Mouse (Mus musculus) lung, embryonic 14.5 days (tissue): ENCODE results near the gene Vmp1. TPM values are rescaled to one million over a fixed set of nuclear protein-coding genes. Genes with fewer than 3 reads are reported as not detected.

Experiments
- ATAC-seq: fragments of 200-750 bp; cut with Nextera tagmentation; 2 replicates; pipeline ENCODE4 v1.8.0; 2017; ENCODE audit warnings: mild to moderate bottlenecking, moderate TSS enrichment, moderate library complexity; ENCODE audit not compliant: insufficient read depth
- DNase-seq: peaks from one replicate; pipeline ENCODE4 v3.0.0-alpha.2; 2015
- H3K27ac ChIP-seq: fragments of 300-500 bp; sonication (generic); 2 replicates; pipeline ENCODE4 v1.5.1; 2014; ENCODE audit warnings: low read depth, mild to moderate bottlenecking, moderate library complexity
- H3K27me3 ChIP-seq: fragments of 300-500 bp; sonication (generic); 2 replicates; pipeline ENCODE4 v1.6.1; 2014; ENCODE audit warnings: low read length, control low read depth; ENCODE audit not compliant: insufficient read depth
- H3K36me3 ChIP-seq: fragments of 300-500 bp; sonication (generic); 2 replicates; pipeline ENCODE4 v1.6.1; 2014; ENCODE audit warnings: control low read depth; ENCODE audit not compliant: insufficient read depth
- H3K4me1 ChIP-seq: fragments of 300-500 bp; sonication (generic); 2 replicates; pipeline ENCODE4 v1.6.1; 2014; ENCODE audit warnings: antibody characterized with exemption, control low read depth; ENCODE audit not compliant: insufficient read depth
- H3K4me2 ChIP-seq: fragments of 300-500 bp; sonication (generic); 2 replicates; pipeline ENCODE4 v1.6.1; 2014; ENCODE audit warnings: mild to moderate bottlenecking
- H3K4me3 ChIP-seq: fragments of 300-500 bp; sonication (generic); 2 replicates; pipeline ENCODE4 v1.5.1; 2014; ENCODE audit warnings: low read depth, low read length
- H3K9ac ChIP-seq: fragments of 300-500 bp; sonication (generic); 2 replicates; pipeline ENCODE4 v1.6.1; 2014
- H3K9me3 ChIP-seq: fragments of 300-500 bp; sonication (generic); 2 replicates; pipeline ENCODE4 v1.6.1; 2016; ENCODE audit warnings: low read depth, low read length, control low read depth
- CTCF ChIP-seq: IDR thresholded peaks from 2 replicates; pipeline ENCODE4 v1.5.1; 2016; ENCODE audit warnings: antibody characterized with exemption, low read depth
- WGBS: fragments of 180-500 bp; shearing (Covaris S2); extraction: QIAGEN DNeasy Blood & Tissue Kit; methylation state at CpG from one replicate; pipeline ENCODE4 v1.1.7; 2014; 5-methylcytosine and 5-hydroxymethylcytosine counted together
- polyA plus RNA-seq: library from polyadenylated mRNA; unstranded; fragments of >200 nt; fragmentation: Nextera tagmentation; extraction: Ambion mirVana; gene quantifications from 2 replicates; pipeline ENCODE4 v1.2.1, GENCODE M21; 2014

Vmp1 gene
- polyA plus RNA-seq, 1 experiment from 2014 or later = 117 TPM

DNA sequence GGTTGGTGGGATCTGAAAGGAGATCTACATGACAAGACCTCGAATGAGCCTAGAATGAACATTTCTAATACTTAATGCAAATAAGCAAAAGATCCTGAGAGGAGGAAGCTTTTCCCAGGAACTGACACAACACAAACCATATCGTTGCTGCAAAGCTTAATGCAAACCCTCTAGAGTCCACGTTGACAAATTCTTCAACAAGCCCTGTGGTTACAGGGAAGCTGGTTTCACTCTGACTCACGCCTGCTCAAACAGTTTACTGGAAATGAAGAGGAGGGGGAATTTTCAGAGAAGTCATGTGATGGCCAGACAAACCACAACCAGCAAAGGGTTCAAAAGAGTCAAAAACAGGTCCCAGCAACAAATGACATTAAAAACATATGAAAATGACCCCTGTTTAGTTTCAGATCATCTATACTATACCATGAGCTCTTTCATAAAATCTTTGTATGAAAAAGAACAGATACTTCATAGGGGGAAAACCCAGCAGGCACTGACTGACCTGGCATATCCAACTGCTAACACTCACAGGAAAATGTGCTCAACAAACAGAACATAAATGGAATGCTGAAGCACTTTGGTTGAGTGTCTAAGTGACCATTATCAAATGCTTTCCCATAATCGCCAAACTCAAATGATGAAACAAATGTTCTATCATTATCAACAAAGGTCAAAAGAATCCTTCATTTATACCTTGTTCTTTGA, 59.2 kb downstream of the Vmp1 start:
- peak; percentile 59 for DNase-seq
- H3K27me3 ChIP-seq = no peaks in the 10 kb centered on the region
- no peak overlapping the region for H3K4me2 ChIP-seq
- H3K27ac ChIP-seq = peak overlapping the region; percentile 10; the same call in 1 of the 2 replicates
- no peaks in the 10 kb centered on the region for H3K9me3 ChIP-seq
- ATAC-seq = no peak
- TF ChIP-seq CTCF = no peak
- 40% methylated on average over 5 of the region's 5 CpGs for WGBS
- no peaks in the 10 kb centered on the region for H3K4me1 ChIP-seq
- H3K9ac ChIP-seq = no peak overlapping the region
- no peak overlapping the region for H3K4me3 ChIP-seq
- no peaks in the 10 kb centered on the region for H3K36me3 ChIP-seq

DNA sequence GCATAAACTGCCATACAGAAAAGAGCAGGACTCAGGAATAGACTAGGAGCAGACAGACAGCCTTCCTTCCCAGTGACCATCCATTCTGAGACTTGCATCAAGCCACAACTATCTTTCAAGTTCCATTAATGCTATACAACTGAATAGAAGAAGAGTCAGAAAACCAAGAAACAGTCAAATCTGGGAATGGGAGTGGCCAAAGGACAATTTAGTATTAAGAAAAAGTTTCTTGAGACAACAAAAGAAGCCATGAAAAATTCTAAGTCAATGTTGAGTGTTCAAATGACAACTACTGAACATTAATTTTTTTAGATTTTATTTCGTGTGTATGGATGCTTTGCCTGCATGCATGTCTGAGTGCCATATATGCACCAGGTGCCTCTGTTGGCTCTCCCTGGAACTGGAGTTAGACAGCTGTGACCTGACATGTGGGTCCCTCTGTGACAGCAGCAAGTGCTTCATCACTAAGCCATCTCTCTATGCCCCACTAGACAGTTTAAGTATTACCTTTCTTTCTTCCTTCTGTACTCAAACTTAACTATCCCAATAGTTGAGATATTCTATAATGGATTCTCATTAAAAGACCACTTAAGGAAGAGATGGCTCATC, 60.1 kb downstream of the Vmp1 start:
- 84% methylated on average over 1 of the region's 1 CpGs for WGBS
- no peak overlapping the region for H3K9ac ChIP-seq
- no peak for DNase-seq
- no peaks in the 10 kb centered on the region for H3K4me1 ChIP-seq
- no peaks in the 10 kb centered on the region for H3K9me3 ChIP-seq
- no peak overlapping the region for H3K4me3 ChIP-seq
- no peak overlapping the region for H3K4me2 ChIP-seq
- ATAC-seq = no peak
- H3K27me3 ChIP-seq = no peaks in the 10 kb centered on the region
- no peaks in the 10 kb centered on the region for H3K36me3 ChIP-seq
- no peak for TF ChIP-seq CTCF
- H3K27ac ChIP-seq = 0 out of 2 replicates have a peak overlapping the region, but pooled peaks have one; percentile 10

DNA sequence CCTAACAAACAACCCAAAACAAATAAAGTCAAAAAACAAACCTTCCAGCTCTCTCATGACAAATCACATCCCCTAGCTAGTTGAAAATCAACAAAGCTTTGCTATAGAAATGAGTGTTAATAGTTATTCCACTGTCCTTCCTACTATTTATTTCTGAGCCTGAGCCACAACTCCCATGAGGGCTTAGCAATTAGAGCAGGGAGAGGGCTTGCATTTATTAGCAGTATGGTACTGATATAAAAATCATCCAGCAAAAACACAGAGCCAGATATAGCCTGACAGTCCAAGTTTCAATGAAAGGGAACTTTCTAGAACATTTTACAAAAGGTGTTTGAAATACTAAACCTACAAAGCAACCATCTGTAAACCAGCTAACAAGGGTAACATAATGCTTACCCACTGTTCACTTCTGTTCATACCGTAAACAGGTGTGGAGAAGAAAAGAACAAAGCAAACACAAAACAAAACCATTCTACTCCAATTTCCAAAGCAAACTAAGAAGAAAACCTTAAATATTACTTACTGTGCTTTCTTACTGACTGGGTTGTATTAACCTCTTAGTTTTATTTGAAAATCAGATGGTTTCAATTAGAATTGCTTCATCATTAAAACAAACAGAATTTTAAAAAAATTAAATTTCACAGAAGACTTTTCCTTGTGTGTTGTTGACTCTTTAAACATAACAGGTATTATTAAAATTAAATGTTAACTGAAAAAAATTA, 61.3 kb downstream of the Vmp1 start:
- no peak for TF ChIP-seq CTCF
- no peak overlapping the region for H3K27ac ChIP-seq
- WGBS = 91% methylated on average over 1 of the region's 1 CpGs

DNA sequence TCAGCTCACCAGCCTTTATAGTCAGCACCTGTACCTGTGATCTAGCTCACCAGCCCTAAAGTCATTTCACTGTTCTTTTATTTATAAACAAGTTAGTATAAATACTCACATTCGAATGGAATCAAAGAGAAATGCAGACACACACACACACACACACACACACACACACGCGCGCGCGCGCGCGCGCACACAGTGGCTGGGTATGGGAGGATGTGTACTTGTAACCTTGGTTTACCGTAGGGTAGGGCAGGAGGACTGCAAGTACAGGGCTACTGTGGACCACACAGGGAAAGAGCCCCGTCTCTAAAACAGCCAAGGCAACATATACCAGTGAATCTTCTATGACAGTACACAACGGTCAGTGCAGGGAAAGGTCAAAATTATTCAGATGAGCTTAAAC, 62.5 kb downstream of the Vmp1 start:
- Histone ChIP-seq H3K4me1 (no peaks in the 10 kb centered on the region), H3K9me3 (no peaks in the 10 kb centered on the region), H3K27me3 (no peaks in the 10 kb centered on the region), H3K4me2 (no peak overlapping the region), H3K36me3 (0 out of 2 replicates have a peak, but pooled peaks cover 1% of the 10 kb centered on the region), H3K27ac (no peak overlapping the region), H3K9ac (no peak overlapping the region), H3K4me3 (no peak overlapping the region)
- no peak for ATAC-seq
- no peak for TF ChIP-seq CTCF
- DNase-seq = no peak
- WGBS = 93% methylated on average over 13 of the region's 13 CpGs

More for the DNA sequence above, 61.3 kb downstream of the Vmp1 start:
- Histone ChIP-seq H3K4me2 (no peak overlapping the region), H3K9ac (no peak overlapping the region), H3K27me3 (no peaks in the 10 kb centered on the region), H3K9me3 (no peaks in the 10 kb centered on the region), H3K4me1 (no peaks in the 10 kb centered on the region), H3K36me3 (no peaks in the 10 kb centered on the region), H3K4me3 (no peak overlapping the region)
- ATAC-seq (no peak), DNase-seq (no peak)

DNA sequence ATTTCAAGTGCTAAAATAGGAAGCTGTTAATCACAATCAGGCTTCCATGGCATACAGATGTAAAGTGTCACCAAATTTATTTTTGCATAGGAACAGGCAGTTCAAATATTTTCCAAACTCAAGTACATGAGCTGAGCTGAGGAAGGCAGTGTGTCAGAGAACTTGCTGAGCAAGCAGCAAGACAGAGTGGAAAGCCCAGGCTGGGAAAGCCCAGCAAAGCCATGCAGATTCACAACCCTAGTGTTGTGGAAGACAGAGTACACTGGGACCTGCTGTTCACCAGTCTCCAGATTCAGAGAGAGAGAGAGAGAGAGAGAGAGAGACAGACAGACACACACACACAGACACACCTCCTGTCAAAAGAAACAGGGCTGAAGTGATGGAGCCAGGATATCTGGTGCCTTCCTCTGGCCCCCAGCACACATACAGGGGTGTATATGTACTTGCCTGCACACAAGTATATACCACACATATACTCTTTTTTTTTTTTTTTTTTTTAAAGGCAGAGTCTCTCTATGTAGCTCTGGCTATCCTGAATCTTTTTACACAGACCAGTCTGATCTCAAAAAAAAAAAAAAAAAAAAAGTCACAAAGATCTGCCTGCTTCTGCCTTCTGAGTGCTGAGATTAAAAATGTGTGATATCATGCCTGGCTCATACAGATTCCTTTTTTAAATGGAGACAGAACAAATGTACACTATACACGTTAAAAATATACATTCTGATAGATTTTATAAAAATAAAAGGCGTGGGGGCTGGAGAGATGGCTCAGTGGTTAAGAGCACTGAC, 64.9 kb downstream of the Vmp1 start:
- TF ChIP-seq CTCF = no peak
- ATAC-seq = no peak

DNA sequence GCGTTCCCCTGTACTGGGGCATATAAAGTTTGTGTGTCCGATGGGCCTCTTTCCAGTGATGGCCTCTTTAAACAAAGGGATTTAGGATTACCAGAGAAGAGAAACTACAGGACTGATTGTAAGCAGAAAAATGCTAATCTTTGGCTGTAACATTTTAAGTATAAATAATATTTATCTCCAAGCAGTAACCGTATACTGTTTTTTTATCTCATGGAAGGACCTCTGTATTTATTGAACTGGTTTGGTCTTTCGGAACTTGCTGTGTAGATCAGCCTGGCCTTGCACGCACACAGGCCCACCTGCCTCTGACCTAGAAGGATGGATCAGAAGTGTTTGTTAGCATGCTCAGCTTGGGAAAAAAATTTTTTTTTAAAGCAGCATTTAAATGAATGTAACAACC, 69.0 kb downstream of the Vmp1 start:
- no peak for DNase-seq
- no peak for TF ChIP-seq CTCF
- H3K9ac ChIP-seq = no peak overlapping the region
- H3K27me3 ChIP-seq = no peaks in the 10 kb centered on the region
- ATAC-seq = no peak
- H3K4me2 ChIP-seq = no peak overlapping the region
- peaks cover 12% of the 10 kb centered on the region; the same call in 1 of the 2 replicates for H3K36me3 ChIP-seq
- no peak overlapping the region for H3K27ac ChIP-seq
- H3K9me3 ChIP-seq = no peaks in the 10 kb centered on the region
- H3K4me1 ChIP-seq = no peaks in the 10 kb centered on the region
- 78% methylated on average over 5 of the region's 5 CpGs for WGBS
- H3K4me3 ChIP-seq = no peak overlapping the region

More for the DNA sequence above, 64.9 kb downstream of the Vmp1 start:
- Histone ChIP-seq H3K27ac (no peak overlapping the region), H3K9me3 (no peaks in the 10 kb centered on the region), H3K36me3 (peaks cover 7% of the 10 kb centered on the region; the same call in 1 of the 2 replicates), H3K9ac (no peak overlapping the region), H3K27me3 (no peaks in the 10 kb centered on the region), H3K4me3 (no peak overlapping the region), H3K4me1 (no peaks in the 10 kb centered on the region), H3K4me2 (no peak overlapping the region)
- WGBS = 78% methylated on average over 2 of the region's 2 CpGs
- no peak for DNase-seq
